Mouse (Mus musculus) embryo, embryonic 11.5 days (tissue): ENCODE measurements around the gene Sprr1b.
A peak's percentile ranks its signal among the peaks of the same experiment; 100 is the strongest.

ENCODE experiments used
- DNase-seq: peaks from one replicate; pipeline ENCODE4 v3.0.0-alpha.2; 2012; ENCODE audit warnings: low read depth, low spot score

Gene Sprr1b

GRCm38 (mm10) chr3:92438689-92439088 lies at the start of gene Sprr1b:
Sprr1b (minus strand) TSS chr3:92438789.
- DNase-seq: no peak

GRCm38 (mm10) chr3:92486307-92486706 lies 47.7 kb upstream of the Sprr1b start:
- no peak for DNase-seq

DNA sequence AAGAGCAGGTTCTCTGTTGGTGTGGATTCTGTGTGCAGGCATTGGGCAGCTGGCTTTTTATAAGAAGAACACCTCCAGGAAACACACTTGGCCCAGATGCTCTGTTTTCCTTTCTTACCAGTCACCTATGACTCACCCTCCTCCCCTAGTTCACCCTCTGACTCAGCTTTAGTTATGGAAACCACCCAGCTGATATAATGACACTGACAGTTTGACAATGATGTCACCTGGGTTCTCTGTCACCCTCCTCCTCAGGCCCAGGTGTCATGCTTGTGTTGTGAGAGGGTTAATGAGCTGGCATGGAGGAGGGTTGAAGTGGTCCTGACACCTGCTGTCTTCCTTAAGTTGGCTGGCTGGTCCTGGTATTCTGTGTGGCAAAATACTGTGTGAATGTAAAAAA lies 47.3 kb upstream of the Sprr1b start, which contains the start of gene Sprr1a:
Gene Sprr1a, minus strand, starts transcription at position 33 of the 400 bp plus-strand sequence.
- DNase-seq: no peak

DNA sequence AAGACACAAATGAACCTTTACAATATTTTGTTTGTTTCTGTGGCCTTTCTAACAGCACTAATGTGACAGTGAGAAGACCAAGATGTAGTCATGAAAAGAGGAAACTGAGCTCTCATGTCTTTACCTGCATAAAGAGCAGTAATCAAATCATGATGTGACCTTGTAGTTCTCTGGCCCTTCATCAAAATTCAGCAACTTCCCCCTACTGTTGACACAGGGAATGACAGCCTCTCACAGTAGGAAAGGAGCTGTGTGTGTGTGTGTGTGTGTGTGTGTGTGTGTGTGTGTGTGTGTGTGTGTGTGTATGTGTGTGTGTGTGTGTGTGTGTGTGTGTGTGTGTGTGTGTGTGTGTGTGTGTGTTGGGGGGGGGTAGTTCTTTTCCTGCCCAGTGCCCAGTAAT lies 42.7 kb upstream of the Sprr1b start:
- DNase-seq: peak; percentile 1

DNA sequence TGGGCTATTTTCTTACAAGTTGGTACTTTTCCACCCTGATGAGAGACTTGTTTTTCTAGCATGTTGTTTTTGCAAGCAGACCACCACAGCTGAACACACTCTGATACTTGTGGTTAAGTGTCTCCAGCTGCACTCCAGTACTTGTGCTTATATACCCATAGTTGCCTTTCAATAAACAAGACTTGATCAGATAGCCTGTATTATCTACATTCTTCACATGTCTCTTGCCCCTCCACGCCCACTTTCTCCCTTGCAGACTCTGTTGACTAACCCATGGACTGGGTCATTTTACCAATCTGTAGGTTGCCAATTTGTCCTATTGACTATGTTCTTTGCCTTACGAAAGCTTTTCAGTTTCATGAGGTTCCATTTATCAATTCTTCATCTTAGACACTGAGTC lies 31.5 kb upstream of the Sprr1b start:
- DNase-seq: no peak

GRCm38 (mm10) chr3:92467424-92467823 lies 28.8 kb upstream of the Sprr1b start:
- no peak for DNase-seq

DNA sequence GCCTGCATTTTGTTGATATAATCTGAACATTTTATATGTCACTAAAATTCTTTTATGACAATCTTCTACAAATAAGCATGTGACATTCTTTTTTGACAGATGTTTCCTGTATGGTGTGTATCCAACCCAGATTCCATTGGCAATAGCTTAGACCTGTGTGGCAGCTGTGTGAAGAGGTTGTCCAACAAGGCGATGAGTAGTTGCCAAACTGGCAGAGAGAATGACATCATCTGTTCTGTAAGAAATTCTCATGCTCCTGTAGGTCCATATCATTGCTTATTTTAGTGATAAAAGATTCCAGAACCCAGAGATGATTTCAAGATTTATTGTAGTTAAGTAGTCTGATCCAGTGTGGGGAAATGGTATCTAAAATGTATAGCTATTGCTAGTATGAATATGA lies 28.0 kb upstream of the Sprr1b start:
- no peak for DNase-seq

- no peak for DNase-seq
Measured at GRCm38 (mm10) chr3:92458620-92459019, 20.0 kb upstream of the Sprr1b start, which contains the start of gene Sprr3. Sprr3 (minus strand) TSS chr3:92458720.

GRCm38 (mm10) chr3:92455151-92455550 lies 16.6 kb upstream of the Sprr1b start:
- no peak for DNase-seq

GRCm38 (mm10) chr3:92440177-92440576 lies 1.6 kb upstream of the Sprr1b start:
- DNase-seq: no peak

- DNase-seq: no peak
Measured at GRCm38 (mm10) chr3:92432282-92432681, 6.3 kb downstream of the Sprr1b start, which contains the start of gene Sprr2k. Sprr2k (plus strand) TSS chr3:92432582.

DNA sequence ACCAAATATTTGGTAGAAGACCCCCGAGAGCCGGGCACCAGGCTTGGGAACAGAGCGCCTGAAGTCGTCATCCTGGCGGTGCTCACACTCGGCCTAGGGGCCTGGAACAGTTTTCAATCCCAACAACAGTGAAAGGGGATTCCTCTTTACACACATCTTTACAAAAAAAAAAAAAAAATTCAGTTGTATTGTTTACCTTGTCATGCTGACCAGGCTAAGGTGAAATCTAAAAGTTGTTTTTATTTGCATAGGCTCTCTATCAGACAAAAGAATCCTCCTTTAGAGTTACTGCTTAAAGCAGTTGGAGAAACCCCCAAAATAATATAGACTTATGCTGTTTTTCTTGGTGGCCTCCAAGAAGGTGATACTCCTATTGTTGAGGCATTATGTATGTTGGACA lies 9.3 kb downstream of the Sprr1b start, which contains the start of gene Gm9774:
Gene Gm9774, minus strand, starts transcription at position 101 of the 400 bp plus-strand sequence.
- no peak for DNase-seq

GRCm38 (mm10) chr3:92417782-92418181 lies 20.8 kb downstream of the Sprr1b start, which contains the start of gene Sprr2j-ps:
Sprr2j-ps (plus strand) TSS chr3:92418082.
- no peak for DNase-seq

- DNase-seq: no peak
Measured at GRCm38 (mm10) chr3:92407691-92408090, 30.9 kb downstream of the Sprr1b start, which contains the start of gene Sprr2i. Sprr2i (plus strand) TSS chr3:92407991.

- no peak for DNase-seq
Measured at GRCm38 (mm10) chr3:92394301-92394700, 44.3 kb downstream of the Sprr1b start.
